Mouse (Mus musculus) right cerebral cortex, postnatal 10 days (tissue): ENCODE measurements around the gene Dph1.

ENCODE experiments used
- DNase-seq, 2 experiments: peaks; one replicate each; pipeline ENCODE4 v3.0.0; 2021; ENCODE audit warnings: low spot score in 2 of 2

The Dph1 gene

GRCm38 (mm10) chr11:75190905-75191441 lies at the start of gene Dph1:
Gene Dph1, minus strand, starts transcription at chr11:75191241.
- DNase-seq, result no peak

- no peak for DNase-seq
Measured at GRCm38 (mm10) chr11:75240158-75240934, 49.3 kb upstream of the Dph1 start.

GRCm38 (mm10) chr11:75234745-75235144 lies 43.7 kb upstream of the Dph1 start:
- peak; percentile 80 to 83 for DNase-seq

- DNase-seq, result no peak
Measured at GRCm38 (mm10) chr11:75232434-75232833, 41.4 kb upstream of the Dph1 start.

GRCm38 (mm10) chr11:75231756-75232155 lies 40.7 kb upstream of the Dph1 start:
- peak in 1 of 2 experiments; percentile 69 for DNase-seq

GRCm38 (mm10) chr11:75230272-75230760 lies 39.3 kb upstream of the Dph1 start:
- no peak for DNase-seq

- no peak for DNase-seq
Measured at GRCm38 (mm10) chr11:75229289-75229688, 38.2 kb upstream of the Dph1 start.

- DNase-seq, result no peak
Measured at GRCm38 (mm10) chr11:75227632-75228031, 36.6 kb upstream of the Dph1 start.

GRCm38 (mm10) chr11:75224835-75225234 lies 33.8 kb upstream of the Dph1 start:
- DNase-seq, result no peak

GRCm38 (mm10) chr11:75224062-75224461 lies 33.0 kb upstream of the Dph1 start:
- no peak for DNase-seq

- no peak for DNase-seq
Measured at GRCm38 (mm10) chr11:75220517-75221145, 29.6 kb upstream of the Dph1 start.

GRCm38 (mm10) chr11:75220115-75220514 lies 29.1 kb upstream of the Dph1 start:
- peak; percentile 76 to 77 for DNase-seq

GRCm38 (mm10) chr11:75214081-75214950 lies 23.3 kb upstream of the Dph1 start:
- no peak for DNase-seq

GRCm38 (mm10) chr11:75213372-75214080 lies 22.5 kb upstream of the Dph1 start:
- DNase-seq, result peak; percentile 58 to 61

- DNase-seq, result no peak
Measured at GRCm38 (mm10) chr11:75212876-75213275, 21.8 kb upstream of the Dph1 start.

- peak; percentile 70 to 77 for DNase-seq
Measured at GRCm38 (mm10) chr11:75212031-75212667, 21.1 kb upstream of the Dph1 start.

- DNase-seq, result no peak
Measured at GRCm38 (mm10) chr11:75210755-75211154, 19.7 kb upstream of the Dph1 start.

GRCm38 (mm10) chr11:75210093-75210492 lies 19.1 kb upstream of the Dph1 start:
- no peak for DNase-seq

- DNase-seq, result peak in 1 of 2 experiments; percentile 57
Measured at GRCm38 (mm10) chr11:75209363-75209762, 18.3 kb upstream of the Dph1 start.

- no peak for DNase-seq
Measured at GRCm38 (mm10) chr11:75206347-75206746, 15.3 kb upstream of the Dph1 start.

- no peak for DNase-seq
Measured at GRCm38 (mm10) chr11:75204472-75204871, 13.4 kb upstream of the Dph1 start.
